In genomic region chr1:194976164-194976516, GRCm38 (mm10) we compare ENCODE assay signal across 8 mouse cellular contexts. TPM values are rescaled to one million over a fixed set of nuclear protein-coding genes. Genes with fewer than 3 reads are reported as not detected.
DNase-seq lines count a peak whose midpoint lies in the region; ATAC-seq and TF ChIP-seq lines count a peak whose summit lies in the region.

No protein-coding gene starts in this region.

- no peaks in the 10 kb centered on the region for H3K27me3 ChIP-seq in MEL (ENCODE audit: control insufficient read depth in 1 of 2, insufficient read depth in 2 of 2, low read length in 2 of 2)
- no peaks in the 10 kb centered on the region for H3K27me3 ChIP-seq in forebrain, embryonic 16.5 days (replicated peaks; ENCODE audit: control insufficient read depth, insufficient read depth, low read length)
- no peaks in the 10 kb centered on the region for H3K27me3 ChIP-seq in neural tube, embryonic 15.5 days (replicated peaks)

- H3K79me2 ChIP-seq in MEL (ENCODE audit: control insufficient read depth, insufficient read depth, low read length, poor library complexity): peaks cover 5% of the 10 kb centered on the region; the same call in 1 of the 2 replicates

- WGBS in forebrain, embryonic 16.5 days: 0% methylated on average over 34 of the region's 42 CpGs
- WGBS in neural tube, embryonic 15.5 days: under 1% methylated on average over 28 of the region's 42 CpGs

- H3K4me3 ChIP-seq in MEL (ENCODE audit: control insufficient read depth in 1 of 2, insufficient read depth in 1 of 2, low read depth in 2 of 2, low read length in 2 of 2): peak overlapping the region; percentile 58 to 92
- H3K4me3 ChIP-seq in forebrain, embryonic 16.5 days (replicated peaks; ENCODE audit: low read length): peak overlapping the region; percentile 60
- peak overlapping the region; percentile 65 for H3K4me3 ChIP-seq in neural tube, embryonic 15.5 days (replicated peaks)

- peaks cover 0 to 24% of the 10 kb centered on the region in 2 experiments; a peak in 2 of 4 replicates for H3K36me3 ChIP-seq in MEL (ENCODE audit: control insufficient read depth in 1 of 2, insufficient read depth in 2 of 2, low read length in 2 of 2)
- no peaks in the 10 kb centered on the region for H3K36me3 ChIP-seq in forebrain, embryonic 16.5 days (ENCODE audit: control insufficient read depth, insufficient read depth)
- H3K36me3 ChIP-seq in neural tube, embryonic 15.5 days: no peaks in the 10 kb centered on the region

- H3K27ac ChIP-seq in MEL (ENCODE audit: control insufficient read depth, low read depth, low read length): no peak overlapping the region
- peak overlapping the region; percentile 60 for H3K27ac ChIP-seq in forebrain, embryonic 16.5 days (ENCODE audit: low read length)
- peak overlapping the region; percentile 88 for H3K27ac ChIP-seq in neural tube, embryonic 15.5 days (replicated peaks)

- TF ChIP-seq EP300 in MEL (IDR thresholded peaks at IDR 0.05; ENCODE audit: low read depth in 1 of 2, low read length in 2 of 2): no peak

- peak; percentile 54 to 95 (median 89) for TF ChIP-seq CTCF in MEL (IDR thresholded peaks at IDR 0.05 in 2 of 3, conservative IDR thresholded peaks at IDR 0.05 in 1 of 3; ENCODE audit: control insufficient read depth in 1 of 3, insufficient read depth in 1 of 3, low read depth in 2 of 3, low read length in 3 of 3, poor library complexity in 1 of 3, severe bottlenecking in 1 of 3)

- no peaks in the 10 kb centered on the region for H3K9me3 ChIP-seq in MEL (replicated peaks; ENCODE audit: insufficient read depth, low read length)
- H3K9me3 ChIP-seq in forebrain, embryonic 16.5 days (ENCODE audit: control insufficient read depth, low read length): no peaks in the 10 kb centered on the region
- H3K9me3 ChIP-seq in neural tube, embryonic 15.5 days (replicated peaks): no peaks in the 10 kb centered on the region

- peaks cover 9 to 25% of the 10 kb centered on the region in 2 experiments for H3K4me1 ChIP-seq in MEL (ENCODE audit: control insufficient read depth in 1 of 2, insufficient read depth in 2 of 2, low read length in 2 of 2)
- H3K4me1 ChIP-seq in forebrain, embryonic 16.5 days (replicated peaks; ENCODE audit: control insufficient read depth, insufficient read depth, low read length): peaks cover 15% of the 10 kb centered on the region
- peaks cover 27% of the 10 kb centered on the region for H3K4me1 ChIP-seq in neural tube, embryonic 15.5 days

- peak; percentile 94 for DNase-seq in MEL (ENCODE audit: low read depth, low spot score)
- peak; percentile 93 to 98 for DNase-seq in cerebellum, adult 18-20 months
- DNase-seq in heart, postnatal 36 days: peak; percentile 97 to 98
- peak; percentile 86 to 93 for DNase-seq in layer of hippocampus, adult 18-20 months (ENCODE audit: low spot score in 2 of 2)
- DNase-seq in lung, adult 18-20 months: peak; percentile 93
- peak; percentile 96 for DNase-seq in testis, postnatal 10 days (ENCODE audit: low spot score)

- intact Hi-C loops in heart, postnatal 36 days (cut with DNase I): loop anchor here (1.0 to 5.0 kb wide), 4 partner anchors 42 to 155 kb away; partner anchors contain the start of gene Cr1l

- H3K4me2 ChIP-seq in forebrain, embryonic 16.5 days (ENCODE audit: low read length): peak overlapping the region; percentile 58
- peak overlapping the region; percentile 90 for H3K4me2 ChIP-seq in neural tube, embryonic 15.5 days

- H3K9ac ChIP-seq in MEL (ENCODE audit: control insufficient read depth, low read depth, low read length, poor library complexity, severe bottlenecking): peak overlapping the region; percentile 69
- H3K9ac ChIP-seq in forebrain, embryonic 16.5 days (replicated peaks; ENCODE audit: low read depth, low read length): peak overlapping the region; percentile 70
- H3K9ac ChIP-seq in neural tube, embryonic 15.5 days (replicated peaks): peak overlapping the region; percentile 72

- TF ChIP-seq POLR2A in MEL (IDR thresholded peaks at IDR 0.05; ENCODE audit: control insufficient read depth in 1 of 2, insufficient read depth in 1 of 2, low read depth in 1 of 2, low read length in 2 of 2, poor library complexity in 1 of 2): peak in 1 of 2 experiments; percentile 54; a peak in 2 of 4 replicates

- peak; percentile 92 for ATAC-seq in forebrain, embryonic 16.5 days
- peak; percentile 91 for ATAC-seq in neural tube, embryonic 15.5 days (ENCODE audit: low FRiP score)

- TF ChIP-seq RAD21 in MEL (IDR thresholded peaks at IDR 0.05; ENCODE audit: low read depth, low read length): peak; percentile 72

TF ChIP-seq in MEL, 35 proteins besides CTCF, POLR2A, EP300 and RAD21:
- TF ChIP-seq SIN3A (IDR thresholded peaks at IDR 0.05; ENCODE audit: low read length) (no peak), ZC3H11A (IDR thresholded peaks at IDR 0.05; ENCODE audit: low read depth, low read length) (peak; percentile 73), TBP (IDR thresholded peaks at IDR 0.05; ENCODE audit: low read depth, low read length) (no peak), MAFK (IDR thresholded peaks at IDR 0.05; ENCODE audit: borderline replicate concordance, low read depth, low read length) (no peak), ETS1 (IDR thresholded peaks at IDR 0.05; ENCODE audit: low read depth, low read length) (peak; percentile 3; the same call in 1 of the 2 replicates), KAT2A (conservative IDR thresholded peaks at IDR 0.05; ENCODE audit: low read depth, low read length) (no peak), TCF12 (IDR thresholded peaks at IDR 0.05; ENCODE audit: low read depth, low read length) (0 out of 2 replicates have a peak, but pooled peaks have one; percentile 22), MAZ (IDR thresholded peaks at IDR 0.05; ENCODE audit: low read depth, low read length) (no peak), UBTF (IDR thresholded peaks at IDR 0.05; ENCODE audit: borderline replicate concordance, insufficient read depth, low read depth, low read length) (peak; percentile 96; the same call in 1 of the 2 replicates), NELFE (IDR thresholded peaks at IDR 0.05; ENCODE audit: low read depth, low read length) (0 out of 2 replicates have a peak, but pooled peaks have one; percentile 15), GABPA (IDR thresholded peaks at IDR 0.05; ENCODE audit: low read depth, low read length) (no peak), CHD1 (IDR thresholded peaks at IDR 0.05; ENCODE audit: low read depth, low read length) (no peak), POLR2AphosphoS2 (IDR thresholded peaks at IDR 0.05; ENCODE audit: low read length) (no peak), MYC (IDR thresholded peaks at IDR 0.05; ENCODE audit: low read depth, low read length) (no peak), ZMIZ1 (IDR thresholded peaks at IDR 0.05; ENCODE audit: low read depth, low read length) (no peak), MAX (IDR thresholded peaks at IDR 0.05; ENCODE audit: low read length) (no peak), TAL1 (IDR thresholded peaks at IDR 0.05; ENCODE audit: low read length) (no peak), CHD2 (IDR thresholded peaks at IDR 0.05; ENCODE audit: low read length) (no peak), GATA1 (IDR thresholded peaks at IDR 0.05; ENCODE audit: low read depth, low read length) (no peak), USF1 (IDR thresholded peaks at IDR 0.05; ENCODE audit: low read depth, low read length) (no peak), ZNF384 (IDR thresholded peaks at IDR 0.05; ENCODE audit: low read depth, low read length) (no peak), SMC3 (IDR thresholded peaks at IDR 0.05; ENCODE audit: low read depth, low read length) (peak; percentile 87), RCOR1 (IDR thresholded peaks at IDR 0.05; ENCODE audit: low read depth, low read length) (no peak), ZKSCAN1 (IDR thresholded peaks at IDR 0.05; ENCODE audit: low read depth, low read length) (no peak), MEF2A (IDR thresholded peaks at IDR 0.05; ENCODE audit: extremely low read depth, insufficient replicate concordance, low read depth, low read length, poor library complexity, severe bottlenecking) (no peak), MXI1 (IDR thresholded peaks at IDR 0.05; ENCODE audit: low read depth, low read length) (no peak), HCFC1 (IDR thresholded peaks at IDR 0.05; ENCODE audit: low read depth, low read length) (0 out of 2 replicates have a peak, but pooled peaks have one; percentile 49), MYB (IDR thresholded peaks at IDR 0.05; ENCODE audit: low read depth, low read length) (no peak), USF2 (IDR thresholded peaks at IDR 0.05; ENCODE audit: borderline replicate concordance in 1 of 2, insufficient read depth in 1 of 2, low read depth in 1 of 2, low read length in 2 of 2) (no peak), NRF1 (IDR thresholded peaks at IDR 0.05; ENCODE audit: insufficient read depth, low read depth, low read length, poor library complexity, severe bottlenecking) (no peak; the same call in 1 of the 2 replicates), JUND (IDR thresholded peaks at IDR 0.05; ENCODE audit: low read depth, low read length) (no peak)

RNA-seq across cellular contexts. Expression of gene Cd34, which starts 37.5 kb away (rescaled TPM):
- total RNA-seq in MEL (2012; rRNA removed): 0.10 TPM in 1 of 2 replicates, not detected in the other
- under 1 TPM in 1 of 2 experiments, not detected in 1; 0.14 TPM for polyA plus RNA-seq in MEL (2012; ENCODE audit: insufficient read depth in 1 of 2, insufficient read length in 2 of 2, low read depth in 1 of 2, low replicate concordance in 2 of 2, missing spikeins in 1 of 2)
- polyA plus RNA-seq in forebrain, embryonic 16.5 days (2015; fragmentation: Nextera tagmentation; extraction: Ambion mirVana): 25.7 and 30.5 TPM in 2 replicates
- total RNA-seq in heart, postnatal 36 days (2021): 100 to 1,000 TPM; 102 to 112 TPM
- 10 to 100 TPM; 26.4 to 33.6 TPM for total RNA-seq in layer of hippocampus, adult 18-20 months (2021)
- polyA plus RNA-seq in neural tube, embryonic 15.5 days (2015; fragmentation: Nextera tagmentation; extraction: Ambion mirVana): 29.4 and 39.4 TPM in 2 replicates

Comparison
In these comparisons a context has a peak if more than half of its experiments do, and no peak if none do; other contexts are left out.
1. RNA of gene Cd34, which starts 37.5 kb away (total RNA-seq): 102 to 112 TPM in heart, postnatal 36 days and 26.4 to 33.6 TPM in layer of hippocampus, adult 18-20 months; 0.10 TPM in MEL; every median in the first group is over 10 times any median in the second.
2. Peak in every context shown above with its lines, with median percentiles within 50 percentile points of each other: DNase-seq, H3K4me3 ChIP-seq and H3K9ac ChIP-seq.